Mouse (Mus musculus): ENCODE measurements around the gene Camsap2.

Camsap2 gene

GRCm38 (mm10) chr1:136260635-136261238 lies 85.2 kb downstream of the Camsap2 start, which contains the start of gene Gpr25:
Gene Gpr25, minus strand, starts transcription at chr1:136260873.
- in situ Hi-C loops (cut with MboI; ENCODE audit: unreplicated experiment in 2 of 2): no loop called here

DNA sequence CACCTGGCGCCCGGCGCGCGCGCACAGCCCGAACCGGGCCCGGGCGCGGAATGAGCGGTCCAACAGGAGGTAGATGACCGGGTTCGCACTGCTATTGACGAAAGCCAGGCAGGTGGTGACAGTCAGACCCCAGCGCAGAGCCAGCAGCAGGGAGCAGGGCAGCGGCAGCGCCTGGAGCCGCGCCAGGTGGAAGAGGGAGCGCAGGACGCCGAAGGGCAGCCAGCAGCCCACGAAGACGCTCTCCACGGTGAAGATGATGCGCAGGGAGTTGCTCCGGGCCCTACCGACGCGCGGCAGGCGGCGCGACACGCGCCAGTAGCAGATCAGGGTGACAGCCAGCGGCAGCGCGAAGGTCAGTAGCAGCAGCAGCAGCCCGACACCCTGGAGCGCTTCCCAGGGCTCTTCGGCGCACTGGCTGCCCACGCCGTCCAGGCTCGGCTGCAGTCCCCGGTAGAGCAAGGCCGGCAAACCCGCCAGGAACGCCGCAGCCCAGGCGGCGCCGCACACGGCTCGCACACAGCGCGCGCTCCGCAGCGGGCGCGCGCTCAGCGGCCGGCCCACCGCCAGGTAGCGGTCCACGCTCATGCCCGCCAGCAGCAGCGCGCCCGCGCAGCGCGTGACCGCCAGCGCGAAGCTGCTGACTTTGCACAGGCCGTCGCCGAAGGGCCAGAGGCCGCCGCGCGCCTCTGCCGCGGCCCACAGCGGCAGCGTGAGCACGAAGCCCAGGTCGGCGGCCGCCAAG lies 85.8 kb downstream of the Camsap2 start:
- in situ Hi-C loops (cut with MboI; ENCODE audit: unreplicated experiment in 2 of 2): no loop called here

DNA sequence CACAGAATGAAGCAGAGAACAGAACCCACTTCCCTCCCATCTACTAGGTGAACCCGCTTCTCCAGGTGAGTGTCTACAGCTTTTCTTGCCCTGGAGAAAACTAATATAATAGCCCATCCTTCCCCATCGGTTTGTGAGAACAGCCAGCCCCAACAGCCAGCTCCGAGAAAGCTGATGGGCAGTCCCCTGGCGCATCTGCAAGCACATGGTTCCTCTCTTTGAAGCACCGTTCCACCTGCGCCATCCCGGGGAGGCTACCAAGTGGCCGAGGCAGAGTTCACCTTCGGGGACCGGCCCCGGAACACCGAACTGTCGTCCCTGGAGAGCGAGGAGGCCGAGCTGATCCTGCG lies 86.4 kb downstream of the Camsap2 start:
- in situ Hi-C loops (cut with MboI; ENCODE audit: unreplicated experiment in 2 of 2): no loop called here

GRCm38 (mm10) chr1:136258495-136258894 lies 87.4 kb downstream of the Camsap2 start:
- in situ Hi-C loops (cut with MboI; ENCODE audit: unreplicated experiment in 2 of 2): no loop called here

DNA sequence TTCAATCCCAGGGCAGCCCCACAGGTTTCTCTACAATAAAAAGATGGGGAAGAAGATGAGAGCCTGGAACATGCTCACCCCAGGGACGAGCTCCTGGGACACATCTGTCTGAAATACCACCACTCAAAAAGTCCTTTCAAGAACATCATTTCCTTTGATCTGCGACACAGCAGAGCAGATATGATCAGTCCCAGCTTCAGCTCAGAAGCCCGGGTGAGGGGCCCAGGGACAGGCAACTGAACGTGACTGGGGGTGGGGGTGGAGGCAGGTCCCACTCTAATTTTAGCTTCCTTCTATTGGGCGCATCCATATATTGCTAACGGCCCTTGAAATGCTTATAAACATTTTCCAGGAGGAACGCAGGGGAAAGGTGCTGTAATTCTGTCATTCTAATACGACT lies 90.2 kb downstream of the Camsap2 start:
- in situ Hi-C loops (cut with MboI; ENCODE audit: unreplicated experiment in 2 of 2): no loop called here

DNA sequence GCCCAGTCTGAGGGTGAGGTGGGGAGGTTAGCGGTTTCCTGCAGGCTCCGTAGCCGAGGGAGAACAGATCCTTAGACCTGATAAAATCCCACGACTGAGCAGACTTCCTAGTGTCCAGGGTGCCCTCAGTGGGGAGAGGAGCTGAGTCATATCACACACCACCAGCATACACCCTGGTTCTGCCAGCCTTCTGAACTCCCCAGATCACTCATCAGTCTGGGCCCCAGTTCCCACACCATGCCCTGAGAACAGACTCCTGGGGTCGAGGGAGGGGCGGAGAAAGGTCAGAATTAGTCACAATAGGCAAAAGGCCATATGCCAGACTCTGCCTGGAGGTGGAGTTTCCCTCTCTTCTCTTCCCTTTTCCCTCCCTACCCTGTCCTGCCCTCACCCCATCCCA lies 90.7 kb downstream of the Camsap2 start:
- in situ Hi-C loops (cut with MboI; ENCODE audit: unreplicated experiment in 2 of 2): no loop called here

- in situ Hi-C loops (cut with MboI; ENCODE audit: unreplicated experiment in 2 of 2): no loop called here
Observed at GRCm38 (mm10) chr1:136254503-136255065, 91.3 kb downstream of the Camsap2 start.

DNA sequence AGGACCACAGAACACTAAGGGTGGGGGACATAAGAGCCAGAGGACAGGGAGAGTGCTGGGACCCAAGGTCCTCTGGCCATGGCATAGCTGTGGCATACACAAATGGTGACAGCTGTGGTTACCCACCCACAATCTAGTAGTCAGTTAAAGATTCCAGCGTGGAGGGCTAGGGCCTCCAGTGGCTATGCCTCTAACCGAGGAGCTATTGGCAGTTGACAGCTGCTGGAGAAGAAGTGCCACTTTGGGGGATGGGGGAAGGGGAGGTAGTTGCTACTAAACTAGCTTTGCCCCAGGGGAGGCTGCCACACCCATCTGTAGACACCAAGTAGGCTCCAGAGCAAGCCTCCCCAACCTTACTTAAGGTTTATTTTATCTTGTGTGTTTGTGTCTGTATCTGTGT lies 92.4 kb downstream of the Camsap2 start:
- in situ Hi-C loops (cut with MboI; ENCODE audit: unreplicated experiment in 2 of 2): no loop called here

GRCm38 (mm10) chr1:136249662-136250061 lies 96.2 kb downstream of the Camsap2 start:
- in situ Hi-C loops (cut with MboI; ENCODE audit: unreplicated experiment in 2 of 2): no loop called here

DNA sequence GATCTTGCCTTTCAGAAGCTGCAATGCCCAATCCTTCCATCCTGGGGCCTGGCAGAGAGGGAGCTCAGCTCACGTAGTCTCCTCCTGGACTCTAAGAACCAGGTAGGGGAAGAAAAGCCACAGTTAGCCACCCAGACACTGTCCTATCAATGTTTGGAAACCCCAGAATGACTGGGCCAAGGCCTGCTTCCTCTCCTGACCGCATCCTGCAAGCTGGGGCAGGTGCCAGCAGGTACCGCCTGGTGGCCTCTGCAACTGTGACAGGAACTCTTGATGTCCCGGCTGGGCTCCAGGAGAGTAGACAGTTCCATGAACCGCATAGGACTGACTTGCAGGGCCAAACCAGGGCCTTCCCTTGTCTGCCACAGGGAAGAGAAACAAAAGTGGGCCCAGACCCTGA lies 98.5 kb downstream of the Camsap2 start:
- in situ Hi-C loops (cut with MboI; ENCODE audit: unreplicated experiment in 2 of 2): no loop called here

- in situ Hi-C loops (cut with MboI; ENCODE audit: unreplicated experiment in 2 of 2): no loop called here
Observed at GRCm38 (mm10) chr1:136244469-136244868, 101.4 kb downstream of the Camsap2 start.

DNA sequence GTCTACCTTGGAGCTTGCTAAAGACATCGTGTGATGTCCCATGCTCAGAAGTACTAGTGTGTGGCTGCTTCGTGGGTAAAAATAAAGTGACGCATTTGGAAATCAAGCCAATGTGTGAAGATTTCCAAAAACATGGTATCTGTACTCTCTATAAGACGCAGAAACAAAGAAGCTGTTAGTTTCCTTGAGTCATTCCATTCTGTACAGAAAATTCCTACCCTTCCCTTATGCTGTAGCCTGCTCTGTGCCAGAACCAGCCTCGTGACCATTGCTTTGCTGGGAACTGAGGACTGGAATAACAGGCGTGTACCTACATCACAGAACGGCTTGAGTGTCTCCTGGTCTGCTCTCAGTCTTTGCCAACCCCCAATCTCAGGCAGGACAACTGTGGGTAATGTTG lies 104.1 kb downstream of the Camsap2 start:
- in situ Hi-C loops (cut with MboI; ENCODE audit: unreplicated experiment in 2 of 2): no loop called here

DNA sequence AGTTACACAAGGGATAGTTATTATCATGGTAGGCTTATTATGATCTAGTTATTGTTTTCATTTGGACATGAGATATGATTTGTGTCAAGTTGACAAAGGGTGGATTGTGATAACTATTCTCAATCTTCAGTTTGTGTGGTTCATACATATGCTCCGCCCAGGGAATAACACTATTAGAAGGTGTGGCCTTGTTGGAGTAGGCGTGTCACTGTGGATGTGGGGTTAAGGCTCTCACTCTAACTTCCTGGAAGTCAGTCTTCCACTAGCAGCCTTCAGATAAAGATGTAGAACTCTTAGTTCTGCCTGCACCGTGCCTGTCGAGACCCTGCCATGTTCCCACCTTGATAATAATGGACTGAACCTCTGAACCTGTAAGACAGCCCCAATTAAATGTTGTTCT lies 107.4 kb downstream of the Camsap2 start:
- in situ Hi-C loops (cut with MboI; ENCODE audit: unreplicated experiment in 2 of 2): no loop called here

DNA sequence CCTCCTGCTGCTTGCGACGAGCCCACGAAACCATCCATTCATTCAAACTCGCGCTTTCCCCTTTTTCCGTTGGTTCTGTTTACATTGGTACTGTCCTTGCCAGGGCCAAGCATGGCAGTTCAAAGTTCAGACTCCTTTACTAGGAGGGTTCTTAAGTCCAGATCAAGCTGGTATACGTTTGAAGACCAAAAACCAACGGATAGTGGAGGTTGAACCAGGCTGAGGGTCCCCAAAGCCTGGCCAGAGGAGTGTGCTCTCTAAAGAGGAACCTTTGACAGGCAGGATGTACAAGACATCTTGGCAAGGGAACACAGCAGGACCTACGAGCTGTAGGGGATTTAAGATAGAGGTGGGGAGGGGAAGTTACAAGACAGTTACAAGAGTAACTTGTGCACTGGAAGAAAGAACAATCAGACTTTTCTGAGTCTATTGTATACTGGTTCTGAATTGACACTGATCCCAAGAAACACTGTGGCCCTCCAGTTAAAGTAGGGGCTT lies 111.3 kb downstream of the Camsap2 start:
- in situ Hi-C loops (cut with MboI; ENCODE audit: unreplicated experiment in 2 of 2): no loop called here

- in situ Hi-C loops (cut with MboI; ENCODE audit: unreplicated experiment in 2 of 2): no loop called here
Observed at GRCm38 (mm10) chr1:136233892-136234594, 111.9 kb downstream of the Camsap2 start, which contains the start of gene Inava. Gene Inava, minus strand, starts transcription at chr1:136234264.

DNA sequence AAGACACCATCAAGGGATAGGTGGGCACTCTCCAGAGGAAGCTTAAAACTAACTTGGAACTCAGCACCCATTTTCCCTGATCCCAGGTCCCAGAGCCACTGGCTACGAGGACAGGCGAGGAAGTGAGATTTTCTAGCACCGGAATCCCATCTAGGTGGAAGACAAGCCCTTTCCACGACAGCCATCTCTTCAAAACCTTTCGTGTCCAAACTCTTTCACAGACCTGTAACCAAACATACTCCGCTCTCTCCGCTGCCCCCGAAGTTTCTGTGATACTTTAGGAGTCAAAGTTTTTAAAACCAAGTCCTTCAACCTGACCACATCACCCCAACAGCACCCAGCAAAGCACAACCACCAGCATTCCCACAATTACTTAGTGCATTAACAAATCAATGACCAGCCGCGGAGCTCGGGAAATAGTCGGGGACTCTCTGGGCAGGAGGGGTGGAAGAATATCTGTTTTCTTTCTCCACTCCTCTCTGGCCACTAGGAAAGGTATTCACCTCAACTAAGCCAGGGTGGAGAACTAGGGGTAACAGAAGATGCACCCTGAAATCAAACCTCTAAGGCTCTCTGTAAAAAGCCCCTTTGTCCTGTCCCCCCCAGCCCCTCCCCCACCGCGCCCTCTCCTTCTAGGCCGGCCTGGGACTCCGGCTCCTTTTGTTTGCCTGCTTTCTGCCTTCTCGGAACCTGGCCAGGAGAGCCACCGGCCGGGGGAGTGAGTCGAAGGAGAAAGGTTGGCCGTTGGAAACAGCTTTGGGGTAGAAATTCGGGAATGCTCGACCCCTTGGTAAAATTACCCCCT lies 112.7 kb downstream of the Camsap2 start:
- in situ Hi-C loops (cut with MboI; ENCODE audit: unreplicated experiment in 2 of 2): no loop called here

DNA sequence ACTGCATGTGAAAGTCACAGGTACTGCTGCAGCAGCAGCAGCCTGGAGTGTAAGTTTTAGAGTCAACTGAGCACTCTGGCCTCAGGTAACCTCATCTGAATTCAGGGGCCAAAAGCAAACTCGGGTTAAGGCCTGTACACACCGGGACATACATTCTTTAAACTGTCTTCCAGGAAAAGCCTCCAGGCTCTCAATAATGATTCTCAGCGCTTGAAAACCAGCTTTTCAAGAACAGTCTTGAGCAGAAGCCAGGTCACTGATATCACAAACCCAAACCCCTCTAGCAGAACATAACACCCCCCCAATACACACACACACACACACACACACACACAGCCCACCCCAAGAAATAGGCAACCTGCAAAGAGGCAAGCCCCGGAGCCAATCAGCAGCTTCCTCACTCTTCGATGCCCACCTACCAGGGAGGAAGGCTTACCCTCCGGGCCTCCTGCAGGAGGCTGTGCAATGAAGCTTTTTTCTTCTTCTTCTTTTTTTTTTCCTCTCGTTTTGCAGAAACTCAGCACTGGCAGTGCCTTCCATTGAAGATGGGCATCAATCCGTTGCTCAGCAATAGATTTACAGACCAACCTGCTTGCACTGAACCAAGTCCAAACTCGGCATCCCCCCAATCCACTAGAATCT lies 113.5 kb downstream of the Camsap2 start:
- in situ Hi-C loops (cut with MboI; ENCODE audit: unreplicated experiment in 2 of 2): no loop called here

GRCm38 (mm10) chr1:136231596-136231995 lies 114.3 kb downstream of the Camsap2 start:
- in situ Hi-C loops (cut with MboI; ENCODE audit: unreplicated experiment in 2 of 2): no loop called here

- in situ Hi-C loops (cut with MboI; ENCODE audit: unreplicated experiment in 2 of 2): no loop called here
Observed at GRCm38 (mm10) chr1:136230201-136230600, 115.7 kb downstream of the Camsap2 start.

- in situ Hi-C loops (cut with MboI; ENCODE audit: unreplicated experiment in 2 of 2): no loop called here
Observed at GRCm38 (mm10) chr1:136229040-136229373, 116.9 kb downstream of the Camsap2 start.
